Mouse (Mus musculus) intestine, embryonic 14.5 days (tissue): ENCODE measurements around the gene Adamtsl1. TPM values are rescaled to one million over a fixed set of nuclear protein-coding genes. Genes with fewer than 3 reads are reported as not detected.

Source experiments
- ATAC-seq: fragments of 200-750 bp; cut with Nextera tagmentation; replicated peaks from 2 replicates; pipeline ENCODE4 v1.8.0; 2017; ENCODE audit warnings: low read depth, moderate number of reproducible peaks, moderate TSS enrichment, moderate library complexity; ENCODE audit not compliant: low FRiP score, low TSS enrichment
- DNase-seq: peaks from one replicate; pipeline ENCODE4 v3.0.0-alpha.2; 2018; ENCODE audit warnings: low spot score
- H3K27ac ChIP-seq: fragments of 300-500 bp; sonication (generic); 2 replicates; pipeline ENCODE4 v1.5.1; 2014; ENCODE audit warnings: low read depth, mild to moderate bottlenecking, control low read depth
- H3K27me3 ChIP-seq: fragments of 300-500 bp; sonication (generic); replicated peaks from 2 replicates; pipeline ENCODE4 v1.6.1; 2014; ENCODE audit warnings: low read length, control low read depth; ENCODE audit not compliant: control insufficient read depth, insufficient read depth
- H3K36me3 ChIP-seq: fragments of 300-500 bp; sonication (generic); 2 replicates; pipeline ENCODE4 v1.6.1; 2014; ENCODE audit warnings: low read length, control low read depth; ENCODE audit not compliant: control insufficient read depth, insufficient read depth
- H3K4me1 ChIP-seq: fragments of 300-500 bp; sonication (generic); replicated peaks from 2 replicates; pipeline ENCODE4 v1.6.1; 2014; ENCODE audit warnings: low read length, control low read depth, mixed read lengths; ENCODE audit not compliant: control insufficient read depth, insufficient read depth
- H3K4me2 ChIP-seq: fragments of 300-500 bp; sonication (generic); 2 replicates; pipeline ENCODE4 v1.6.1; 2014; ENCODE audit warnings: low read length
- H3K4me3 ChIP-seq: fragments of 300-500 bp; sonication (generic); 2 replicates; pipeline ENCODE4 v1.5.1; 2014; ENCODE audit warnings: low read depth, low read length, control low read depth, mixed read lengths
- H3K9ac ChIP-seq: fragments of 300-500 bp; sonication (generic); 2 replicates; pipeline ENCODE4 v1.6.1; 2014; ENCODE audit warnings: mild to moderate bottlenecking, low read length
- H3K9me3 ChIP-seq: fragments of 300-500 bp; sonication (generic); 2 replicates; pipeline ENCODE4 v1.6.1; 2016; ENCODE audit warnings: low read length, control low read depth; ENCODE audit not compliant: control insufficient read depth
- WGBS: fragments of 180-500 bp; shearing (Covaris S2); extraction: QIAGEN DNeasy Blood & Tissue Kit; methylation state at CpG from one replicate; pipeline ENCODE4 v1.1.7; 2014; 5-methylcytosine and 5-hydroxymethylcytosine counted together
- polyA plus RNA-seq: library from polyadenylated mRNA; unstranded; fragments of >200 nt; fragmentation: Nextera tagmentation; extraction: Ambion mirVana; gene quantifications from 2 replicates; pipeline ENCODE4 v1.2.1, GENCODE M21; 2014

Gene Adamtsl1
- polyA plus RNA-seq, 1 experiment from 2014 or later: 12.4 TPM

- Histone ChIP-seq H3K4me3 (no peak overlapping the region), H3K4me2 (no peak overlapping the region), H3K9me3 (no peaks in the 10 kb centered on the region), H3K27me3 (no peaks in the 10 kb centered on the region), H3K27ac (no peak overlapping the region), H3K4me1 (no peaks in the 10 kb centered on the region), H3K36me3 (no peaks in the 10 kb centered on the region), H3K9ac (no peak overlapping the region)
- DNase-seq: no peak
- no peak for ATAC-seq
- 81% methylated on average over 6 of the region's 6 CpGs for WGBS
These were observed 787.5 kb downstream of the Adamtsl1 start for GRCm38 (mm10) chr4:86301469-86301868.

GRCm38 (mm10) chr4:86302095-86302494 lies 788.1 kb downstream of the Adamtsl1 start:
- no peaks in the 10 kb centered on the region for H3K36me3 ChIP-seq
- no peaks in the 10 kb centered on the region for H3K4me1 ChIP-seq
- DNase-seq (no peak), ATAC-seq (no peak)
- no peak overlapping the region for H3K4me3 ChIP-seq
- WGBS: 57% methylated on average over 4 of the region's 4 CpGs
- H3K4me2 ChIP-seq: no peak overlapping the region
- H3K9me3 ChIP-seq: no peaks in the 10 kb centered on the region
- no peaks in the 10 kb centered on the region for H3K27me3 ChIP-seq
- H3K27ac ChIP-seq: no peak overlapping the region
- no peak overlapping the region for H3K9ac ChIP-seq

GRCm38 (mm10) chr4:86306753-86307152 lies 792.8 kb downstream of the Adamtsl1 start:
- no peaks in the 10 kb centered on the region for H3K36me3 ChIP-seq
- no peaks in the 10 kb centered on the region for H3K4me1 ChIP-seq
- H3K4me2 ChIP-seq: no peak overlapping the region
- no peak overlapping the region for H3K9ac ChIP-seq
- H3K27me3 ChIP-seq: no peaks in the 10 kb centered on the region
- ATAC-seq: no peak
- no peaks in the 10 kb centered on the region for H3K9me3 ChIP-seq
- H3K4me3 ChIP-seq: no peak overlapping the region
- DNase-seq: no peak
- H3K27ac ChIP-seq: no peak overlapping the region

DNA sequence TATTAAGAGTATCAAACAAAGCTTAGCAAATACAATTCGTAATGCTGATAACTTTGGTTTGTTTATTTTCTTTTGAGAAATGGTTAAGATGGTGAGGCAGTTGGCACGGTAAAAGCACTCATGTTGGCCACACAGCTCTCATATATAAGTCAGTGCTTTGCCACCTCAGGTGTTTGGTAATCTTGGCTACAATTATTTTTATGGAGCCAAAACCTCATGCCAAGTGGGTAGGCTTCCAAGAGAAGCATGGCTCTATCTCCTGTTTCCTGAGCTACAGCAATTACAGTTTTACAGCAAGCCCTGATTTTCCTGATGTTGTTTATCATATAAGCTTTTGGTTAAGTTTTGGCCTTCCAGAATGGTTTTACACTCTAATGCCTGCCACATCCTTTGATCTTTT lies 795.2 kb downstream of the Adamtsl1 start:
- no peak for DNase-seq
- H3K4me2 ChIP-seq: no peak overlapping the region
- H3K9me3 ChIP-seq: no peaks in the 10 kb centered on the region
- WGBS: 81% methylated on average over 2 of the region's 2 CpGs
- ATAC-seq: no peak
- no peak overlapping the region for H3K27ac ChIP-seq
- H3K27me3 ChIP-seq: no peaks in the 10 kb centered on the region
- no peak overlapping the region for H3K4me3 ChIP-seq
- no peaks in the 10 kb centered on the region for H3K4me1 ChIP-seq
- H3K36me3 ChIP-seq: no peaks in the 10 kb centered on the region
- H3K9ac ChIP-seq: no peak overlapping the region

DNA sequence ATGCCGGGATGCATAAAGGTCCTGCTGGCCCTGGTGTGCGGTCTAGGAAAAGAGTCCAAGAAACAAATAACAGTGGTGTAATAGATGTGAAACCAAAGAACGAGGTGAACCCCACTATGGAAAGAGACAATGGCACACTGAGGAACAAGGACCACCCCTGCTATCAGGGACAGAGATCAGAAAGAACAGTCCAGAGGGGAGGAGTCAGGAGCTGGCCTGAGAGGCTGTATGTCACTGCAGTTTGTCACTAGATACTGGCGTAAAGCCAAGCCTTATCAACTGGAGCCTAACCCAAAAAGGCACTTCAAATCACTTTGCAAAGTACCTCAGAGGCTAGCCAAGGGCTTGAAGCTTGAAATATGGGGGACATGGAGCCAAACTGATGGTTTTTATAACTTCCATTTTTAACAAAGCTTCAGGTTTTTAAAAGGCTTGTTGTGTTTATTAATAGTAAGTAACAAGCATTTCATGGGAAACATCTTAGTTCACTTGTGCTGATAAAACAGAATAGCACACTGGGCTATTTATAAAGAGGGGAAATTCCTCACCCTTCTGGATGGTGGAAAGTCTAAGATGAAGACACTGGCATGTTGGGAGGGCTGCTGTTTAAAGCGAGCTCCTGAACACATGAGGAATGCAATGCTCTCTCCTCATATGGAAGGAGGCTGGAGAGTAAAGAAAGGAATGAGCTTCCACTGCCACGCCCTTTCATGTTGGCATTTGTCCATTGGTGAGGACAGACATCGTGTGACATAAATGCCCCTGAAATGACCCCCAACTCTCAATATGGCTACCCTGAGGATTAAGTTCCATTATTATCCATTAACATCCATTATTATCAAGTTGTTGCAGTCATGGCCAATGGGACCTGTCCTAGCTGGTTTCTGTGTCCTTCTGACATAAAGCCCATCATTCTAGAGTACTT lies 797.1 kb downstream of the Adamtsl1 start:
- H3K27me3 ChIP-seq: no peaks in the 10 kb centered on the region
- H3K4me1 ChIP-seq: peaks cover 4% of the 10 kb centered on the region; the same call in 1 of the 2 replicates
- H3K36me3 ChIP-seq: no peaks in the 10 kb centered on the region
- H3K9me3 ChIP-seq: no peaks in the 10 kb centered on the region
- no peak overlapping the region for H3K9ac ChIP-seq
- no peak for ATAC-seq
- H3K4me2 ChIP-seq: no peak overlapping the region
- WGBS: 70% methylated on average over 7 of the region's 7 CpGs
- no peak for DNase-seq
- H3K27ac ChIP-seq: no peak overlapping the region
- no peak overlapping the region for H3K4me3 ChIP-seq

DNA sequence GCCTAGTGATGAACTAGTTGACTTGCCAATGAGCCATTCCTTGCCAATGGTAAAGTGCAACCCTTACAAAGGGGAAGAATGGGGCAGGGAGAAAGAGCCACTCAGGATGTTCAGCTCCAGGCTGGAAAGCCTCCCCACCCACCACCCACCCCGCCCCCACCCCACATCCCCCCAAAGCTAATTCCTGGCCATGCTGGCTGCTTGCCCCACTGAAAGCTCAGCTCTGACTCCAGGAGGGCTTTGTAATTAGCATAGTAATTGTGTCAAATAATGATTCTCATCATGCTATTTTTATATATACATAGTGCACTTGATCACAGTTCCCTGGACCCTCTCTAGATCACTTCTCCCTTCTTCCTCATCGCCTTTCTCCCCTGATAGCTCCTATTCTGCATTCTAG lies 798.4 kb downstream of the Adamtsl1 start:
- ATAC-seq (no peak), DNase-seq (no peak)
- Histone ChIP-seq H3K27ac (no peak overlapping the region), H3K4me1 (peaks cover 4% of the 10 kb centered on the region; the same call in 1 of the 2 replicates), H3K9me3 (no peaks in the 10 kb centered on the region), H3K27me3 (no peaks in the 10 kb centered on the region), H3K4me2 (no peak overlapping the region), H3K9ac (no peak overlapping the region), H3K4me3 (no peak overlapping the region), H3K36me3 (no peaks in the 10 kb centered on the region)
- 97% methylated on average over 2 of the region's 2 CpGs for WGBS

DNA sequence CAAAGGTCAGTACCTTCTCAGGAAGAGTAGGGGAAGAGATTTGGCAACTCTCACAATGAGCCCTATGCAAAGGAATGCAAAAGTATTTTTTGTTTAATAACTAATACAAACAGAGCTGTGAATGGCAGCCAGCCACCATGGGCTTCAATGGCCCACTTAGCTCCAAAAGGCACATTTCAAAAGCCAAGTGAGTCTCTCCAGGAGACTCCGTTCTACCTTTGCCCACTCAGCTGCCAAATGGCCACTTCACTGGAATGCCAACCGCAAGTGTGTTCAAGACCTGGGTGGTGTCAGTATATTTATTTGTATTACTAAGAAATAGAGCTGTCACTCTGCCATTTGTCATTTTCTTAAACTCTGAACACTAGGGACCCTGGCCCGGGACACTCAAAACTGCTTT lies 800.5 kb downstream of the Adamtsl1 start:
- H3K9ac ChIP-seq: no peak overlapping the region
- H3K9me3 ChIP-seq: no peaks in the 10 kb centered on the region
- no peak overlapping the region for H3K4me2 ChIP-seq
- 57% methylated on average over 3 of the region's 3 CpGs for WGBS
- peak overlapping the region; percentile 6; the same call in 1 of the 2 replicates for H3K27ac ChIP-seq
- no peak overlapping the region for H3K4me3 ChIP-seq
- ATAC-seq (no peak), DNase-seq (no peak)
- no peaks in the 10 kb centered on the region for H3K36me3 ChIP-seq
- no peaks in the 10 kb centered on the region for H3K27me3 ChIP-seq
- H3K4me1 ChIP-seq: peaks cover 9% of the 10 kb centered on the region; the same call in 1 of the 2 replicates

GRCm38 (mm10) chr4:86315122-86315521 lies 801.1 kb downstream of the Adamtsl1 start:
- H3K4me3 ChIP-seq: no peak overlapping the region
- DNase-seq (no peak), ATAC-seq (no peak)
- H3K27me3 ChIP-seq: no peaks in the 10 kb centered on the region
- no peaks in the 10 kb centered on the region for H3K36me3 ChIP-seq
- no peak overlapping the region for H3K9ac ChIP-seq
- H3K27ac ChIP-seq: no peak overlapping the region
- 56% methylated on average over 4 of the region's 4 CpGs for WGBS
- H3K4me2 ChIP-seq: no peak overlapping the region
- no peaks in the 10 kb centered on the region for H3K9me3 ChIP-seq
- H3K4me1 ChIP-seq: peaks cover 9% of the 10 kb centered on the region; the same call in 1 of the 2 replicates
